Mouse (Mus musculus) liver, adult 10 weeks (tissue): ENCODE data around the gene Calm2. TPM values are rescaled to one million over a fixed set of nuclear protein-coding genes. Genes with fewer than 3 reads are reported as not detected.

ENCODE experiments used
- polyA plus RNA-seq: library from polyadenylated mRNA; stranded (reverse); fragments of 350-450 nt; fragmentation: Illumina TruSeq; extraction: RNeasy Lipid Tissue Mini Kit (QIAGEN cat#74804); gene quantifications from one replicate; pipeline ENCODE4 v1.2.3, GENCODE M21; 2014; ENCODE audit warnings: low read depth, low replicate concordance

Calm2 gene
- polyA plus RNA-seq, result 444 TPM

GRCm38 (mm10) chr17:87446767-87447611 lies at the start of gene Calm2:
Gene Calm2 (minus strand): TSS chr17:87446935.

GRCm38 (mm10) chr17:87427511-87427910 lies 19.2 kb downstream of the Calm2 start, which contains the start of gene Stpg4:
Gene Stpg4 (minus strand): TSS chr17:87427741.

Other genes starting within 250 kb of the Calm2 start
- gene Mcfd2, start 181.0 kb downstream of the Calm2 start, polyA plus RNA-seq, result 201 TPM
- 7.7 TPM for gene Ttc7, start 164.0 kb downstream of the Calm2 start, polyA plus RNA-seq
- gene Stpg4, start 19.2 kb downstream of the Calm2 start, polyA plus RNA-seq, result not detected
- gene Epcam, start 189.0 kb upstream of the Calm2 start, polyA plus RNA-seq, result 1.9 TPM
- gene Msh2, start 225.4 kb upstream of the Calm2 start, polyA plus RNA-seq, result 7.9 TPM